Mouse (Mus musculus): ENCODE measurements around the gene Olfr836.
"Not testable (repeated sequence)": the region's sequence is repeated elsewhere in the genome, so short reads cannot be mapped to it uniquely, and the experiment has no call there.

Gene Olfr836

GRCm38 (mm10) chr9:19120082-19120481 is at the start of gene Olfr836:
Olfr836 (plus strand) TSS chr9:19120382.
- no peak for DNase-seq

- no peak for DNase-seq
These were observed 35.2 kb upstream of the Olfr836 start for GRCm38 (mm10) chr9:19084986-19085385.

- not testable (repeated sequence) for DNase-seq
These were observed 27.1 kb upstream of the Olfr836 start for GRCm38 (mm10) chr9:19092889-19093753.

- DNase-seq, result no peak
These were observed 22.9 kb upstream of the Olfr836 start for GRCm38 (mm10) chr9:19097286-19097685.

GRCm38 (mm10) chr9:19136017-19136416 is 15.8 kb downstream of the Olfr836 start, which contains the start of gene Olfr837:
Olfr837 (plus strand) TSS chr9:19136317.
- DNase-seq, result no peak
